22 mouse cellular contexts compared by ENCODE assay signal in the genomic region with DNA sequence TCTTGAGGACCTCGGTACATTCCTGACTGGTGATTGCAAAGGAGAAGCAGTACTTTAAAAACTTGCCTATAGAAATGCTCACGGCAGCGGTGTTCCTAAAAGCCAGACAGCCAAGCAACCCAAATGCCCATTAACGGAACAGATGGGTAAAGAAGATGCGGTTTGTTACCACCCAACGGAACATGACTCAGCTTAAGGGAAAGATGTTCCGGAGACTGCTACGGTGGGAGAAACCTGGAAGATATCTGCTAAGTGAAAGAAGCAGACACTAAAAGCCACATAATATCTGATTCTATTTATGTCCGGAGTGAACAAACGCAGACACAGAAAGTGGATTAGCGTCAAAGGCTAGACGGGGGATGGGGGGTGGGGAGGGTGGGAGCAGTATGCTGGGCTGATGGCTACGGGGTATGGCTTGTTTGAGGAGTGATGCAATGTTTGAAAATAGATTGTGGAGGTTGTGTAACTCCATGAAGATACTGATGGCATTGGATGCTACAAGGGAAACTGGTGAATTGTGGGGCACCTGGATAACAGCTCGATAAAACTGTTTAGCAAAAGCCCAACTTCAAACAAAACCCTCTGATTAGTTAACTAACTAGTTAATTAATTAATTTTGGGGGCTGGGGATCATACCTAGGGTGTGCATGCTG. TPM values are rescaled to one million over a fixed set of nuclear protein-coding genes. Genes with fewer than 3 reads are reported as not detected.
DNase-seq lines count a peak whose midpoint lies in the region; ATAC-seq and TF ChIP-seq lines count a peak whose summit lies in the region.
"Had no signal": no experiment of that assay in that cellular context is flagged by ENCODE, and none has a peak within 500 bp of the region (broad histone marks: within the 10 kb centered on the region; RNA-seq: fewer than 3 reads in every experiment).

No protein-coding gene starts in this region.

- H3K4me1 ChIP-seq in heart, embryonic 15.5 days (replicated peaks), result peaks cover 17% of the 10 kb centered on the region
- peaks cover 12% of the 10 kb centered on the region for H3K4me1 ChIP-seq in liver, embryonic 11.5 days (replicated peaks; ENCODE audit: control insufficient read depth, insufficient read depth, low read length)
- peaks cover under 1% of the 10 kb centered on the region; the same call in 1 of the 2 replicates for H3K4me1 ChIP-seq in stomach, postnatal 0 days (replicated peaks; ENCODE audit: control insufficient read depth, insufficient read depth)
- H3K4me1 ChIP-seq in forebrain, embryonic 14.5 days (ENCODE audit: control insufficient read depth, insufficient read depth, low read length), result no peaks in the 10 kb centered on the region

- H3K4me2 ChIP-seq in heart, embryonic 15.5 days, result no peak overlapping the region
- H3K4me2 ChIP-seq in liver, embryonic 11.5 days, result peak overlapping the region; percentile 26
- no peak overlapping the region for H3K4me2 ChIP-seq in stomach, postnatal 0 days (replicated peaks; ENCODE audit: low read depth)
- no peak overlapping the region for H3K4me2 ChIP-seq in forebrain, embryonic 14.5 days (ENCODE audit: low read length)
- H3K4me2 ChIP-seq: hindbrain, embryonic 15.5 days had no signal

- DNase-seq in heart, postnatal 4 days, result no peak
- peak; percentile 92 for DNase-seq in MEL-GATA-1-ER (ENCODE audit: extremely low read depth, low read depth)
- no peak for DNase-seq in liver, embryonic 11.5 days (ENCODE audit: low spot score)
- no peak for DNase-seq in stomach, postnatal 0 days (ENCODE audit: low spot score)
- DNase-seq in forebrain, embryonic 14.5 days (ENCODE audit: low spot score), result no peak
- DNase-seq: cerebellum, adult 11 months; cerebellum, postnatal 14 days; gastrocnemius, adult 2 months; heart, adult 11 months; heart, postnatal 10 days; kidney, adult 18-20 months; kidney, postnatal 10 days; layer of hippocampus, adult 9-11 months; lung, postnatal 14 days; right cerebral cortex, postnatal 4 days; thymus, postnatal 25 days had no signal

- H3K4me3 ChIP-seq in heart, embryonic 15.5 days, result no peak overlapping the region
- no peak overlapping the region for H3K4me3 ChIP-seq in liver, embryonic 11.5 days (ENCODE audit: low read depth, low read length)
- no peak overlapping the region for H3K4me3 ChIP-seq in stomach, postnatal 0 days (ENCODE audit: low read depth, low read length)
- no peak overlapping the region for H3K4me3 ChIP-seq in forebrain, embryonic 14.5 days (ENCODE audit: low read depth, low read length)
- H3K4me3 ChIP-seq: embryonic facial prominence, embryonic 10.5 days; gastrocnemius, adult 2 months; hindbrain, embryonic 15.5 days had no signal

- no peak overlapping the region for H3K9ac ChIP-seq in heart, embryonic 15.5 days
- H3K9ac ChIP-seq in liver, embryonic 11.5 days (ENCODE audit: low read depth, low read length), result no peak overlapping the region
- H3K9ac ChIP-seq in stomach, postnatal 0 days (ENCODE audit: low read length), result no peak overlapping the region
- H3K9ac ChIP-seq in forebrain, embryonic 14.5 days (ENCODE audit: low read length), result no peak overlapping the region
- H3K9ac ChIP-seq: hindbrain, embryonic 15.5 days had no signal

- H3K27me3 ChIP-seq in heart, embryonic 15.5 days, result no peaks in the 10 kb centered on the region
- no peaks in the 10 kb centered on the region for H3K27me3 ChIP-seq in liver, embryonic 11.5 days (replicated peaks; ENCODE audit: control insufficient read depth, insufficient read depth, low read length)
- no peaks in the 10 kb centered on the region for H3K27me3 ChIP-seq in stomach, postnatal 0 days (ENCODE audit: control insufficient read depth, insufficient read depth, low read length)
- no peaks in the 10 kb centered on the region for H3K27me3 ChIP-seq in forebrain, embryonic 14.5 days (replicated peaks; ENCODE audit: control insufficient read depth, insufficient read depth, low read length)
- H3K27me3 ChIP-seq: hindbrain, embryonic 15.5 days had no signal

- H3K36me3 ChIP-seq in heart, embryonic 15.5 days, result no peaks in the 10 kb centered on the region
- no peaks in the 10 kb centered on the region for H3K36me3 ChIP-seq in liver, embryonic 11.5 days (ENCODE audit: control insufficient read depth, insufficient read depth, low read length)
- H3K36me3 ChIP-seq in stomach, postnatal 0 days (ENCODE audit: control insufficient read depth, insufficient read depth, low read length), result no peaks in the 10 kb centered on the region
- H3K36me3 ChIP-seq in forebrain, embryonic 14.5 days (ENCODE audit: control insufficient read depth, insufficient read depth, low read length), result no peaks in the 10 kb centered on the region
- H3K36me3 ChIP-seq: embryonic facial prominence, embryonic 10.5 days; hindbrain, embryonic 15.5 days had no signal

- TF ChIP-seq CTCF in stomach, postnatal 0 days (IDR thresholded peaks at IDR 0.05; ENCODE audit: low read depth), result no peak

- ATAC-seq in heart, embryonic 15.5 days (replicated peaks; ENCODE audit: insufficient number of reproducible peaks, insufficient read depth, low FRiP score, low read depth), result 0 out of 2 replicates have a peak, but pooled peaks have one; percentile 20
- peak; percentile 60 for ATAC-seq in liver, embryonic 11.5 days (replicated peaks; ENCODE audit: low FRiP score)
- ATAC-seq in stomach, postnatal 0 days (ENCODE audit: low FRiP score, low TSS enrichment), result peak; percentile 27; the same call in 1 of the 2 replicates
- no peak for ATAC-seq in forebrain, embryonic 14.5 days
- no peak for ATAC-seq in inflammation-experienced regulatory T-cells, adult 6 months
- ATAC-seq: forebrain, embryonic 16.5 days; midbrain, embryonic 16.5 days had no signal

- TF ChIP-seq EP300 in stomach, postnatal 0 days (optimal IDR thresholded peaks at IDR 0.05), result no peak

- H3K27ac ChIP-seq in heart, embryonic 15.5 days, result no peak overlapping the region
- H3K27ac ChIP-seq in liver, embryonic 11.5 days (ENCODE audit: low read depth, low read length), result peak overlapping the region; percentile 38; the same call in 1 of the 2 replicates
- peak overlapping the region; percentile 45 for H3K27ac ChIP-seq in stomach, postnatal 0 days (replicated peaks)
- no peak overlapping the region for H3K27ac ChIP-seq in forebrain, embryonic 14.5 days (ENCODE audit: low read depth, low read length)
- H3K27ac ChIP-seq: embryonic facial prominence, embryonic 10.5 days; gastrocnemius, adult 2 months; hindbrain, embryonic 15.5 days had no signal

- 43% methylated on average over 14 of the region's 14 CpGs for WGBS in heart, embryonic 15.5 days
- WGBS in liver, embryonic 11.5 days, result 57% methylated on average over 14 of the region's 14 CpGs
- WGBS in stomach, postnatal 0 days, result 29% methylated on average over 14 of the region's 14 CpGs
- 73% methylated on average over 14 of the region's 14 CpGs for WGBS in forebrain, embryonic 14.5 days

- H3K9me3 ChIP-seq in heart, embryonic 15.5 days (replicated peaks), result no peaks in the 10 kb centered on the region
- H3K9me3 ChIP-seq in liver, embryonic 11.5 days (ENCODE audit: control insufficient read depth, low read length), result no peaks in the 10 kb centered on the region
- H3K9me3 ChIP-seq in stomach, postnatal 0 days (ENCODE audit: control insufficient read depth, low read length), result no peaks in the 10 kb centered on the region
- no peaks in the 10 kb centered on the region for H3K9me3 ChIP-seq in forebrain, embryonic 14.5 days (replicated peaks; ENCODE audit: control insufficient read depth, low read length)
- H3K9me3 ChIP-seq: embryonic facial prominence, embryonic 10.5 days; hindbrain, embryonic 15.5 days had no signal

RNA-seq across cellular contexts. Expression of gene Slc25a33, which starts 22.6 kb away (rescaled TPM):
- polyA plus RNA-seq in heart, embryonic 15.5 days (2015; fragmentation: Nextera tagmentation; extraction: Ambion mirVana), result 5.1 and 6.0 TPM in 2 replicates
- total RNA-seq in heart, postnatal 4 days (2021), result 1 to 10 TPM; 8.8 to 9.5 TPM
- polyA plus RNA-seq in liver, embryonic 11.5 days (2014; fragmentation: Nextera tagmentation; extraction: Ambion mirVana), result 21.9 and 23.2 TPM in 2 replicates
- polyA plus RNA-seq in stomach, postnatal 0 days (2015; fragmentation: Nextera tagmentation; extraction: Ambion mirVana), result 21.7 and 22.4 TPM in 2 replicates
- polyA plus RNA-seq in forebrain, embryonic 14.5 days (2014; fragmentation: Nextera tagmentation; extraction: Ambion mirVana), result 20.4 and 21.9 TPM in 2 replicates
- polyA plus RNA-seq in inflammation-experienced regulatory T-cells, adult 6 months (2017; shearing (Covaris generic)), result 1 to 10 TPM; 2.5 to 7.1 (median 3.4) TPM

RNA-seq across cellular contexts. Expression of gene Tmem201, which starts 58.8 kb away (rescaled TPM):
- polyA plus RNA-seq in heart, embryonic 15.5 days (2015; fragmentation: Nextera tagmentation; extraction: Ambion mirVana), result 42.5 and 46.6 TPM in 2 replicates
- 10 to 100 TPM; 87.5 to 96.8 TPM for total RNA-seq in heart, postnatal 4 days (2021)
- polyA plus RNA-seq in liver, embryonic 11.5 days (2014; fragmentation: Nextera tagmentation; extraction: Ambion mirVana), result 16.8 and 16.9 TPM in 2 replicates
- polyA plus RNA-seq in stomach, postnatal 0 days (2015; fragmentation: Nextera tagmentation; extraction: Ambion mirVana), result 7.5 and 8.6 TPM in 2 replicates
- 20.4 and 24.9 TPM in 2 replicates for polyA plus RNA-seq in forebrain, embryonic 14.5 days (2014; fragmentation: Nextera tagmentation; extraction: Ambion mirVana)
- polyA plus RNA-seq in inflammation-experienced regulatory T-cells, adult 6 months (2017; shearing (Covaris generic)), result 1 to 10 TPM; 4.6 to 8.9 (median 6.0) TPM

Comparison
In these comparisons a context has a peak if more than half of its experiments do, and no peak if none do; other contexts are left out.
1. ATAC-seq: peak in heart, embryonic 15.5 days (single experiment), liver, embryonic 11.5 days (single experiment) and stomach, postnatal 0 days (single experiment); none in forebrain, embryonic 14.5 days (single experiment) and inflammation-experienced regulatory T-cells, adult 6 months (single experiment).
2. H3K27ac ChIP-seq: peak in liver, embryonic 11.5 days (single experiment) and stomach, postnatal 0 days (single experiment); none in heart, embryonic 15.5 days (single experiment) and forebrain, embryonic 14.5 days (single experiment).